Mouse (Mus musculus): ENCODE results near the gene Cd28. TPM values are rescaled to one million over a fixed set of nuclear protein-coding genes. Genes with fewer than 3 reads are reported as not detected.

Gene Cd28
- polyA plus RNA-seq (2016; fragmentation: Nextera tagmentation; extraction: Ambion mirVana), result 0.15 TPM in 2 replicates

- no peak within 1 kb of the TSS for H3K27ac ChIP-seq
- H3K9ac ChIP-seq, result no peak within 1 kb of the TSS
- no peaks in the 10 kb centered on the region for H3K27me3 ChIP-seq
- H3K36me3 ChIP-seq (replicated peaks), result no peaks in the 10 kb centered on the region
- H3K4me3 ChIP-seq (replicated peaks), result no peak within 1 kb of the TSS
- H3K4me1 ChIP-seq, result no peaks in the 10 kb centered on the region
- H3K4me2 ChIP-seq, result no peak within 1 kb of the TSS
- WGBS, result 88% methylated on average over 5 of the region's 5 CpGs
- no peak for ATAC-seq (ENCODE audit: low FRiP score)
- H3K9me3 ChIP-seq, result no peaks in the 10 kb centered on the region
Observed at GRCm38 (mm10) chr1:60716567-60716966, at the start of gene Cd28. TSS of gene Cd28 (plus strand) at chr1:60716800.

- 32% methylated on average over 17 of the region's 17 CpGs for WGBS
- H3K27me3 ChIP-seq, result no peaks in the 10 kb centered on the region
- H3K4me3 ChIP-seq (replicated peaks), result no peak overlapping the region
- 0 out of 2 replicates have a peak overlapping the region, but pooled peaks have one; percentile 4 for H3K9ac ChIP-seq
- no peak for ATAC-seq (ENCODE audit: low FRiP score)
- peak overlapping the region; percentile 35 for H3K4me2 ChIP-seq
- H3K27ac ChIP-seq, result 0 out of 2 replicates have a peak overlapping the region, but pooled peaks have one; percentile 26
- H3K9me3 ChIP-seq, result no peaks in the 10 kb centered on the region
- H3K36me3 ChIP-seq (replicated peaks), result no peaks in the 10 kb centered on the region
- H3K4me1 ChIP-seq, result peaks cover 8% of the 10 kb centered on the region
Observed at GRCm38 (mm10) chr1:60667873-60668616, 48.6 kb upstream of the Cd28 start.

GRCm38 (mm10) chr1:60669048-60669447 lies 47.6 kb upstream of the Cd28 start:
- Histone ChIP-seq H3K27me3 (no peaks in the 10 kb centered on the region), H3K4me1 (peaks cover 8% of the 10 kb centered on the region), H3K36me3 (replicated peaks) (no peaks in the 10 kb centered on the region), H3K9me3 (no peaks in the 10 kb centered on the region), H3K4me2 (no peak overlapping the region), H3K9ac (no peak overlapping the region), H3K4me3 (replicated peaks) (no peak overlapping the region), H3K27ac (no peak overlapping the region)
- WGBS, result 75% methylated on average over 9 of the region's 9 CpGs
- ATAC-seq (ENCODE audit: low FRiP score), result no peak

GRCm38 (mm10) chr1:60669664-60670063 lies 46.9 kb upstream of the Cd28 start:
- Histone ChIP-seq H3K27ac (no peak overlapping the region), H3K36me3 (replicated peaks) (no peaks in the 10 kb centered on the region), H3K27me3 (no peaks in the 10 kb centered on the region), H3K4me2 (no peak overlapping the region), H3K9me3 (no peaks in the 10 kb centered on the region), H3K9ac (no peak overlapping the region), H3K4me3 (replicated peaks) (no peak overlapping the region), H3K4me1 (peaks cover 8% of the 10 kb centered on the region)
- WGBS, result 99% methylated on average over 2 of the region's 2 CpGs
- no peak for ATAC-seq (ENCODE audit: low FRiP score)

GRCm38 (mm10) chr1:60670172-60670571 lies 46.4 kb upstream of the Cd28 start:
- Histone ChIP-seq H3K27ac (no peak overlapping the region), H3K27me3 (no peaks in the 10 kb centered on the region), H3K4me1 (peaks cover 8% of the 10 kb centered on the region), H3K9ac (no peak overlapping the region), H3K36me3 (replicated peaks) (no peaks in the 10 kb centered on the region), H3K9me3 (no peaks in the 10 kb centered on the region), H3K4me2 (no peak overlapping the region), H3K4me3 (replicated peaks) (no peak overlapping the region)
- no peak for ATAC-seq (ENCODE audit: low FRiP score)
- 80% methylated on average over 5 of the region's 5 CpGs for WGBS

- no peak overlapping the region for H3K9ac ChIP-seq
- H3K36me3 ChIP-seq (replicated peaks), result no peaks in the 10 kb centered on the region
- no peak overlapping the region for H3K4me2 ChIP-seq
- no peak for ATAC-seq (ENCODE audit: low FRiP score)
- 87% methylated on average over 4 of the region's 4 CpGs for WGBS
- H3K4me1 ChIP-seq, result no peaks in the 10 kb centered on the region
- no peaks in the 10 kb centered on the region for H3K27me3 ChIP-seq
- no peaks in the 10 kb centered on the region for H3K9me3 ChIP-seq
- no peak overlapping the region for H3K4me3 ChIP-seq (replicated peaks)
- no peak overlapping the region for H3K27ac ChIP-seq
Observed at GRCm38 (mm10) chr1:60683766-60684165, 32.8 kb upstream of the Cd28 start.

- ATAC-seq (ENCODE audit: low FRiP score), result no peak
- H3K36me3 ChIP-seq (replicated peaks), result no peaks in the 10 kb centered on the region
- no peak overlapping the region for H3K9ac ChIP-seq
- H3K4me2 ChIP-seq, result no peak overlapping the region
- 89% methylated on average over 3 of the region's 3 CpGs for WGBS
- no peak overlapping the region for H3K27ac ChIP-seq
- no peaks in the 10 kb centered on the region for H3K9me3 ChIP-seq
- no peaks in the 10 kb centered on the region for H3K27me3 ChIP-seq
- no peaks in the 10 kb centered on the region for H3K4me1 ChIP-seq
- H3K4me3 ChIP-seq (replicated peaks), result no peak overlapping the region
Observed at GRCm38 (mm10) chr1:60696115-60696895, 20.3 kb upstream of the Cd28 start.

- WGBS, result 60% methylated on average over 2 of the region's 2 CpGs
- Histone ChIP-seq H3K9me3 (no peaks in the 10 kb centered on the region), H3K4me1 (no peaks in the 10 kb centered on the region), H3K4me3 (replicated peaks) (no peak overlapping the region), H3K36me3 (replicated peaks) (no peaks in the 10 kb centered on the region), H3K4me2 (no peak overlapping the region), H3K27ac (no peak overlapping the region), H3K9ac (no peak overlapping the region), H3K27me3 (no peaks in the 10 kb centered on the region)
- ATAC-seq (ENCODE audit: low FRiP score), result no peak
Observed at GRCm38 (mm10) chr1:60702641-60703040, 14.0 kb upstream of the Cd28 start.

- Histone ChIP-seq H3K4me1 (no peaks in the 10 kb centered on the region), H3K9ac (no peak overlapping the region), H3K27me3 (no peaks in the 10 kb centered on the region), H3K4me2 (no peak overlapping the region), H3K36me3 (replicated peaks) (no peaks in the 10 kb centered on the region), H3K4me3 (replicated peaks) (no peak overlapping the region), H3K9me3 (no peaks in the 10 kb centered on the region), H3K27ac (no peak overlapping the region)
- no peak for ATAC-seq (ENCODE audit: low FRiP score)
- 83% methylated on average over 3 of the region's 3 CpGs for WGBS
Observed at GRCm38 (mm10) chr1:60713238-60713637, 3.4 kb upstream of the Cd28 start.

- Histone ChIP-seq H3K4me3 (replicated peaks) (no peak overlapping the region), H3K36me3 (replicated peaks) (no peaks in the 10 kb centered on the region), H3K27ac (no peak overlapping the region), H3K9me3 (no peaks in the 10 kb centered on the region), H3K4me2 (no peak overlapping the region), H3K9ac (no peak overlapping the region), H3K27me3 (no peaks in the 10 kb centered on the region), H3K4me1 (no peaks in the 10 kb centered on the region)
- WGBS, result 60% methylated on average over 8 of the region's 8 CpGs
- no peak for ATAC-seq (ENCODE audit: low FRiP score)
Observed at GRCm38 (mm10) chr1:60715651-60716196, 876 bp upstream of the Cd28 start.

- 82% methylated on average over 4 of the region's 4 CpGs for WGBS
- no peak overlapping the region for H3K4me3 ChIP-seq (replicated peaks)
- no peaks in the 10 kb centered on the region for H3K4me1 ChIP-seq
- no peaks in the 10 kb centered on the region for H3K36me3 ChIP-seq (replicated peaks)
- no peaks in the 10 kb centered on the region for H3K9me3 ChIP-seq
- no peak overlapping the region for H3K4me2 ChIP-seq
- no peak overlapping the region for H3K27ac ChIP-seq
- ATAC-seq (ENCODE audit: low FRiP score), result no peak
- no peaks in the 10 kb centered on the region for H3K27me3 ChIP-seq
- no peak overlapping the region for H3K9ac ChIP-seq
Observed at GRCm38 (mm10) chr1:60718580-60718979, 2.0 kb downstream of the Cd28 start.

GRCm38 (mm10) chr1:60723555-60723954 lies 7.0 kb downstream of the Cd28 start:
- ATAC-seq (ENCODE audit: low FRiP score), result no peak
- Histone ChIP-seq H3K9ac (no peak overlapping the region), H3K36me3 (replicated peaks) (no peaks in the 10 kb centered on the region), H3K9me3 (no peaks in the 10 kb centered on the region), H3K27ac (no peak overlapping the region), H3K4me3 (replicated peaks) (no peak overlapping the region), H3K4me1 (no peaks in the 10 kb centered on the region), H3K4me2 (no peak overlapping the region), H3K27me3 (no peaks in the 10 kb centered on the region)
- 98% methylated on average over 3 of the region's 3 CpGs for WGBS
